Mouse (Mus musculus) T-helper 17 cell (primary cell): ENCODE measurements at regions not wholly inside any gene's neighbourhood (a gene's known extent, or its start where the extent isn't known, plus 50 kb on each side); places are given as distances from the start of the nearest gene placed in this dataset.

Experiments used
- in situ Hi-C, 2 experiments: fragments of 300-600 bp; cut with MboI, MseI; formaldehyde crosslinking; loops; 1 replicate in 1 of 2; 2 replicates in 1 of 2; pipeline ENCODE4 v1.15.1; 2025; ENCODE audit warnings: high pct_unique_total_duplicates in 2 of 2

GRCm38 (mm10) chr11:45639236-45639635, 212.6 kb upstream of the Clint1 start:
- in situ Hi-C loops: loop anchor here (5.0 to 25.0 kb wide), 2 partner anchors 1047 to 1052 kb away; no protein-coding TSS in a partner anchor

GRCm38 (mm10) chr11:45642142-45642756, 209.6 kb upstream of the Clint1 start:
- in situ Hi-C loops: loop anchor here in 1 of 2 experiments (10.0 to 25.0 kb wide), 3 partner anchors 657 to 1197 kb away; no protein-coding TSS in a partner anchor

DNA sequence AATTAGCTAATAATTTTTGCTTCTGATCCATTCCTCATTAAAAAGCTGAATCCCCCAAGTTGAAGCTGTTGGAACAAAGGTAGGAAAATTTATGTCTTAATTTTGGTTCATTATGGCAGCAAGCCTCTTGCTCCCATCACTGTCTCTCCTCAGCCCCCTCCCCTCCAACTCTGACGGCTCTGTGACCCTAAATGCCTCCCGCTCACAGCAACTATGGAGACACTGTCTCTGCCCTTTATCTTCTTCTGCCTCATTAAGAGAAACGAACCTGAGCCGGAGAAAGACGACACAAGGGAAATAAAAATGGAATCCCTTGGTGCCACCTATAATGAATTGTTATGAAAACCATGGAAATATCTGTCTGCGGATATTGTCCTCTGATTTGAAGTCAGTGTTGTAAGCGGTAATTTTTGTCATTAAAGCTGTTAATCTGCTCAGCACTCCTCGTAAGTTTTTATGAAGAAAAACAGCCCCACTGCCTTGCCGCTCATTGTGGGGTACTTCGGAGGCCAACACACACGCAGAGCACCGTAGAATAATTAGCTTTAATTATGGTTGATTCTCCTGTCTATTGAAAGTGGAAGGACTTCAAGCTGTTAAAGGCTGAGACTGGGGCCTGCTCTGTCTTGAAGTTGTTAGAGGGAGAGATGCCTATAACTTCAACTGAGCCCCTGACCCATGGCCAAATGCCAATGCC, 208.1 kb upstream of the Clint1 start:
- in situ Hi-C loops: loop anchor here in 1 of 2 experiments (10.0 to 25.0 kb wide), 3 partner anchors 659 to 1199 kb away; no protein-coding TSS in a partner anchor

- in situ Hi-C loops: loop anchor here in 1 of 2 experiments (10.0 to 25.0 kb wide), 3 partner anchors 661 to 1201 kb away; no protein-coding TSS in a partner anchor
These were observed 206.0 kb upstream of the Clint1 start for GRCm38 (mm10) chr11:45645815-45646214.

GRCm38 (mm10) chr11:45647888-45648287, 204.0 kb upstream of the Clint1 start:
- in situ Hi-C loops: loop anchor here in 1 of 2 experiments (10.0 to 25.0 kb wide), 3 partner anchors 663 to 1203 kb away; no protein-coding TSS in a partner anchor

DNA sequence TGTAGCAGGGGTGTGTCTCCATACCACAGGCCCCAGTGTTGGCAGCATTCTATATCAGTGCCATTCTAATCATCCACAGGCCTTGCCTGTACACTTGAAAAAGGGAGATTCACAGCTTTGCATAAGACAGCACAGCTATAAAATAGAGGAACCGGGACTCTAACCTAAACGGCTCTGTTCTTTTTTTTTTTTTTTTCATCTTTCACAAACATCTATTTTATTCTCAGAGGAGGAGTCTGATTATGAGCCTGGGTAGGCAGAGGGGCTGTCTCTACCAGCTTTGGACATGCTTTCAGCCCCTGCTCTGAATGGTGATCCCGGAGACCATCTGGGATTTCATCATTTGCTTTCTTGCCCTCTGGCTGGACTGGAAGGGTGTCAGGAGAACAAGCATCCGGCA, 195.6 kb upstream of the Clint1 start:
- in situ Hi-C loops: no loop called here

- in situ Hi-C loops: no loop called here
These were observed 181.6 kb upstream of the Clint1 start for GRCm38 (mm10) chr11:45670156-45670830.

- in situ Hi-C loops: loop anchor here in 1 of 2 experiments (5.0 kb wide), 1 partner anchor 1091 kb away; no protein-coding TSS in a partner anchor
These were observed 173.1 kb upstream of the Clint1 start for GRCm38 (mm10) chr11:45678666-45679292.

DNA sequence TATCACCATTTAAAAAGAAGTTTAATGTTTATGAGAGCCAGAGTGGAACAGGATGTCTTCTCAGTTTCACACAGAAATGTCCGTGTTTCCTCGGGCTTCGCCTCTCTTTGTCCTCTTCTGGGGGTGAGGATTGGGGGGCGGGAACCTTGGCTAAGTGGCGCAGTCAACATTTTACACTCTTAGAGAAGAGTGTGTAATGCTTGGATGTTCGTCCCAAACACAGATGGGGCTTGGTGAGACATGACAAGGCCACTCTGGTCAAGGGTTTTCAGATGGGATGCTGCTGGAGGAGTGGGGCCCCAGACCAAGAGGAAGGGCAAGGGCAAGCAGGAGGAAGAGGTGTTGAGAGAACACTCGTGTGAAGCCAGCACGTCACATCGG, 172.6 kb upstream of the Clint1 start:
- in situ Hi-C loops: loop anchor here in 1 of 2 experiments (5.0 kb wide), 1 partner anchor 1092 kb away; no protein-coding TSS in a partner anchor

GRCm38 (mm10) chr11:45685571-45685970, 166.3 kb upstream of the Clint1 start:
- in situ Hi-C loops: loop anchor here in 1 of 2 experiments (10.0 kb wide), 2 partner anchors 199 to 1861 kb away; no protein-coding TSS in a partner anchor

- in situ Hi-C loops: no loop called here
These were observed 158.6 kb upstream of the Clint1 start for GRCm38 (mm10) chr11:45693206-45693605.

- in situ Hi-C loops: loop anchor here (5.0 kb wide), 1 partner anchor 51 kb away; no protein-coding TSS in a partner anchor
These were observed 150.3 kb upstream of the Clint1 start for GRCm38 (mm10) chr11:45701506-45701905.

- in situ Hi-C loops: loop anchor here (5.0 kb wide), 1 partner anchor 49 kb away; no protein-coding TSS in a partner anchor
These were observed 148.9 kb upstream of the Clint1 start for GRCm38 (mm10) chr11:45702916-45703315.

- in situ Hi-C loops: loop anchor here (5.0 kb wide), 1 partner anchor 48 kb away; no protein-coding TSS in a partner anchor
These were observed 147.4 kb upstream of the Clint1 start for GRCm38 (mm10) chr11:45704411-45704810.

DNA sequence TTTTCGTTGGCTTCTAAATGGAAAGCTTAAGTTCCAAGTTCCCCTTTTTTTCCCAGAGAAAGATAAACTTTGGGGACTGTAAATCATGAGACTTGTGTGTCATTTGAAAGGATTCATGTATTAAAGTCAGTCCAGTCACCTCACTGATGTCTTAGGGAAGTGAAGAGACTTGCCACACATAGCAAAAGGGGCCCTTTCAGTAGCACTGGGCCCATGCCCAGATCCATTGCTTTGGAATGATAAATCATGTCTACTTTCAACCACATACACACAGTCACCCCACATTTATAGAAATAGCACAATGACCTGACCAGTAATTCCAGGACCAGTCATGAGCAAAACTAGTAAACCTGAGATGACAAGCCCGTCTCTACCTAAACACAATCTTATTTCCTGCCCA, 133.2 kb upstream of the Clint1 start:
- in situ Hi-C loops: no loop called here

- in situ Hi-C loops: no loop called here
These were observed 132.0 kb upstream of the Clint1 start for GRCm38 (mm10) chr11:45719821-45720220.

DNA sequence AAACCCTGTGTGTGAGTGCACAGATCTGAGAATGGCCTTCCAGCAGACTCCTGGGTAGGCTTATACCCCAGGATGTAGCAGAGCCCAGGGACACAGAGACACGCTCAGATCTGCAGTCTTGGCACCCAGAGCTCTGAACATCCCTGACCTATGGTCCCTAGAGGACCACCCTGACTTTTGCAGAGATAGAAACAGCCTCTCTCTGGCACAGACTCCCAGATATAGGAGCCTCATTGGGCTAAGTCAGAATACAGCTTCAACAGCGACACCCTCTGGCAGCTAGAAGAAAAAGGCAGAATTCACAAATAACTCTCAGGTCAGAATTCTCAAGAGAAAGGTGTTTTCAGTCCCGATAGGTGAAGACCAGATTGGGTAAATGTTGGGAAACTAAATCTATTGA, 115.3 kb upstream of the Clint1 start:
- in situ Hi-C loops: no loop called here

DNA sequence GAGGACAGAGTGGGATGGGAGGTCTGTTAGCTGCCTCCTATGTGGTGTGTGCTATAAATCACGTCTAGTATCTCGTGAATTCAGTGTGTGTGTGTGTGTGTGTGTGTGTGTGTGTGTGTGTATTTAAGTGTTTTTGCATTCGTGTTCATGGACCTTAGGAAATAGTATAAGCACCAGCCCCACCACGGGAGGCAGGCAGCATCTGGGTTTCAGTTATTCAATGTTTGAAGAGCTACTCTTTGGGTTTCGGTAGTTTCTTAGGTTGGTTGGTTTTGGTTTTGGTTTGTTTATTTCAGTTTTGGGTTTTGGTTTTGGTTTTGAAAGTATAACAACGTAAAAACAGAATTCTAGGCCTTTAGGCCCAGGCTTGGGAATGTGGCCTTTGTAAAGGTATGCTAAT, 113.5 kb upstream of the Clint1 start:
- in situ Hi-C loops: no loop called here

- in situ Hi-C loops: loop anchor here in 1 of 2 experiments (5.0 kb wide), 2 partner anchors 41 to 786 kb away; no protein-coding TSS in a partner anchor
These were observed 105.9 kb upstream of the Clint1 start for GRCm38 (mm10) chr11:45745941-45746340.

DNA sequence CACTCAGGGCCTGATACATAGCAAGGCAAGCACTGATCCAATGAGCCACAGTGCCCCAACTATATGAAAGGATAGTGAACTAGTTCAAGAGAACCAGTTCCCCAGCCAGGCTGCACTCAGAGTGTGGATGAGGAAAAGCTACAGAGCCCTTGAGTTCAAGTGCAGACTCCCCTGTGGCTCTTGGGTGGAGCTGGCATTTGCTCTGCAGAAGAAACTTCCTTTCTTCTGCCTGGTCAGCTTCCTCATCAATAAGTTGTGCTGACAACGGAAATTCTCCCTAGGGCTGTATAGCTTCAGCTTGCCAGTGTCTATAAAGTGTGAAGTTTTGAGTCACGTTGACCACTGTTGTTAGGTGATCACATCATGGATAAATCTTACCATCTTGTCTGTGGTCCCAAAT, 101.6 kb upstream of the Clint1 start:
- in situ Hi-C loops: loop anchor here (5.0 kb wide), 2 partner anchors 48 to 132 kb away; no protein-coding TSS in a partner anchor

DNA sequence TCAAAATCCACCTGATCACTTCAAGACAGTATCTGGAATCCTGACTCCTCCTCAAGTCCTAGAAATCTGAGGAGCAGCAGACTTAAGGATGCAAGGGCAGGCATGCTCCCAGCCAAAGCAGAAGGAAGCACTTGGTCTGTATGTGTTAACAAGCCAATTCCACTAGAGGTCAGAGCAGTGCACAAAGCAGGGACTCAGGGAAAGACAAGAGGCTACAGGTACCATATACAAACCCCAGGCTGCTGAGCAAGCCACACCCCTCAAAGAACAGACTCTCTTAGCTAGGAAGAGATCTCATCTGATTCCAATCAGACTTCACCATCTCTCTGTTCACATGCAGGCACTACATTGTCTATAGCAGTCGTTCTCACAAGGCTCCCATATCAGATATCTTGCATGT, 99.6 kb upstream of the Clint1 start:
- in situ Hi-C loops: loop anchor here (5.0 kb wide), 2 partner anchors 50 to 130 kb away; no protein-coding TSS in a partner anchor
